Mouse (Mus musculus) MN1 (cell line): ENCODE measurements at regions not wholly inside any gene's neighbourhood (a gene's known extent, or its start where the extent isn't known, plus 50 kb on each side); places are given as distances from the start of the nearest gene placed in this dataset.

Experiments
- DNase-seq: peaks from one replicate; pipeline ENCODE4 v3.0.0-alpha.2; 2016; ENCODE audit warnings: low spot score

DNA sequence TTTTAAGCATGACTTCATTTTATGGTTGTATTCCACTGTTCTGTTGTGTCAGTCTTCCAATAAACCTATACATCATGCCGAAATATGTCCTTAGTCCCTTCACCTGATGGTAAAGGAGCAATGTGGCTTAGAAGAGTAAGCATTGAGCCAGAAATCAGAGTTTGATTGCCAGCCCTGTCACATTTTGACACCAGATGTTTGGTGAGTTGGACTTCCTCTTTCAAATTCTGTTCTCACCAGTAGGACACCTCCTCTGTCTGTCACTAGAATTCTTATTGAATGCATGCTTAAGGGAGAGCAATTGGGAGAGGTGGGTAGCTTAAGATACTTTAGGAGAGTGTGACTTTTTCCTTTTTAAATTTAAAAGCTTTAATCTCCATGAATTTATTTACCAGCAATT is 779.1 kb upstream of the Gm8797 start:
- DNase-seq: no peak

DNA sequence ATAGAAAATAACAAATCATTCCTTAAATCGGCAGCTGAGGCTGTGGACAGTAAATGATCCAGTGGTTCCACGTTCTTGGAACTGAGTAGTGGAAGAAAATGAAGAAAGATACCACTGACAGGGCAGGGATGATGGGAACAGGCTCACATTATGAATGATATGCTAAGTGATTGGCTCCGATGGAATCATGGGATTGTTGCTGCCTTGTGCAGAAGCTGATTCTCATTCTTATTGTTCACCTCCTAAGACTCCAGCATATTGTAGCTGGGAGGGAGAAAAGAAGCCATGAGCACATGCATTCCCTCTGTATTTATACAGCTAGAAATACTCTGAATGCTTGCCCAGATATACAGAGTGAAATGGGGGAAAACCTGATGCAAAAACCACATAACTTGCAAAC is 777.3 kb upstream of the Gm8797 start:
- no peak for DNase-seq

DNA sequence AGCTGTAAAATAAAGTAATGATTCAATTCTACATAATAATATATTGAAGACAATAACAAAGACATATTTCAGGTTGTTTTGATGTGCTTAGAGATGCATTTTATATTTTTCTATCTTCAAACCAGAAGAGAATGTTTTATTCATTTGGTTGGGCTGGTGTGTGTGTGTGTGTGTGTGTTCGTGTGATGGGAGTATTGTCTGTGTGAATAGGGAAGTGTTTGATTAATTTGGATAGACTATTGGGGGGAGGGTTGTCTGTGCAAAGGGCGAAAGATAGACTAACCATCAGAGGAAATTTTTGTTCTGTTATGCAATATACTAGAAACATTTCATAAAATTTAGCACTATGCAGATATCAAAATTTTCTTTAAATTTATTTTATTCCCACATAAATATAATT is 776.8 kb upstream of the Gm8797 start:
- no peak for DNase-seq

- no peak for DNase-seq
Measured at GRCm38 (mm10) chr3:4974659-4975058, 775.9 kb upstream of the Gm8797 start.

GRCm38 (mm10) chr3:4976344-4976743 is 774.3 kb upstream of the Gm8797 start:
- no peak for DNase-seq

DNA sequence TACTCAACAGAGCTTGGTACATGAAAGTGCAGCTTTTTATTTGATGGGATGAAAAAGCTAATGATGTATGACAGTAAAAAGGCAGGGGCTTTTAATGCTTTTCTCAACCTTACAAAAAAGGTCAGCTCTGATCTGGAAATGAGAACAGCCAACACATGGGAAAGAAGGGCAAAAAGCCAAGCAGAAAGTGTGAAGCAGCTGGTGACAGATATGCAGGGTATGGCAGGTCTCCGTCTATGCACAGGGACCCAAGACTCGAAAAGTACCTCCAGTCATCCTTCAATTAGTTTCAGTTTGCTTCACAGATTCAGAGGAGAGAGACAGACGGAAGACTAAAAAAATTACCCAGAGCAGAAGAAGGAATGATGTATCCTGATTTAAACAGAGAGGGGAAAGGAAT is 732.9 kb upstream of the Gm8797 start:
- no peak for DNase-seq
